In genomic region chr10:63424475-63424814, GRCm38 (mm10) we compare ENCODE assay signal across 10 mouse cellular contexts. TPM values are rescaled to one million over a fixed set of nuclear protein-coding genes. Genes with fewer than 3 reads are reported as not detected.
DNase-seq lines count a peak whose midpoint lies in the region; ATAC-seq lines count a peak whose summit lies in the region.
"Had no signal": no experiment of that assay in that cellular context is flagged by ENCODE, and none has a peak within 500 bp of the region (broad histone marks: within the 10 kb centered on the region; RNA-seq: fewer than 3 reads in every experiment).

No protein-coding gene starts in this region.

- no peak overlapping the region for H3K27ac ChIP-seq in heart, embryonic 10.5 days
- H3K27ac ChIP-seq in neural tube, embryonic 15.5 days (replicated peaks), result no peak overlapping the region
- H3K27ac ChIP-seq in hindbrain, embryonic 14.5 days, result no peak overlapping the region
- H3K27ac ChIP-seq: heart, embryonic 15.5 days; midbrain, embryonic 12.5 days had no signal

- no peak overlapping the region for H3K9ac ChIP-seq in neural tube, embryonic 15.5 days (replicated peaks)
- H3K9ac ChIP-seq in hindbrain, embryonic 14.5 days, result no peak overlapping the region
- H3K9ac ChIP-seq: heart, embryonic 15.5 days; midbrain, embryonic 12.5 days had no signal

- H3K27me3 ChIP-seq in heart, embryonic 10.5 days (ENCODE audit: insufficient read depth, poor library complexity, severe bottlenecking), result no peaks in the 10 kb centered on the region
- H3K27me3 ChIP-seq in neural tube, embryonic 15.5 days (replicated peaks), result no peaks in the 10 kb centered on the region
- no peaks in the 10 kb centered on the region for H3K27me3 ChIP-seq in hindbrain, embryonic 14.5 days (ENCODE audit: control insufficient read depth, insufficient read depth, low read length)
- H3K27me3 ChIP-seq: heart, embryonic 15.5 days; midbrain, embryonic 12.5 days had no signal

- no peaks in the 10 kb centered on the region for H3K4me1 ChIP-seq in heart, embryonic 10.5 days
- peaks cover 6% of the 10 kb centered on the region; the same call in 1 of the 2 replicates for H3K4me1 ChIP-seq in neural tube, embryonic 15.5 days
- H3K4me1 ChIP-seq in hindbrain, embryonic 14.5 days (replicated peaks; ENCODE audit: control insufficient read depth, insufficient read depth, low read length), result no peaks in the 10 kb centered on the region
- H3K4me1 ChIP-seq: midbrain, embryonic 12.5 days had no signal

- no peak overlapping the region for H3K4me2 ChIP-seq in neural tube, embryonic 15.5 days
- no peak overlapping the region for H3K4me2 ChIP-seq in hindbrain, embryonic 14.5 days (replicated peaks)
- H3K4me2 ChIP-seq: heart, embryonic 15.5 days; midbrain, embryonic 12.5 days had no signal

- H3K36me3 ChIP-seq in heart, embryonic 10.5 days, result no peaks in the 10 kb centered on the region
- H3K36me3 ChIP-seq in neural tube, embryonic 15.5 days, result no peaks in the 10 kb centered on the region
- H3K36me3 ChIP-seq in hindbrain, embryonic 14.5 days (replicated peaks; ENCODE audit: control insufficient read depth, insufficient read depth), result no peaks in the 10 kb centered on the region
- H3K36me3 ChIP-seq: heart, embryonic 15.5 days; midbrain, embryonic 12.5 days had no signal

- no peaks in the 10 kb centered on the region for H3K9me3 ChIP-seq in heart, embryonic 10.5 days
- no peaks in the 10 kb centered on the region for H3K9me3 ChIP-seq in neural tube, embryonic 15.5 days (replicated peaks)
- no peaks in the 10 kb centered on the region for H3K9me3 ChIP-seq in hindbrain, embryonic 14.5 days (ENCODE audit: control insufficient read depth, low read length)
- H3K9me3 ChIP-seq: heart, embryonic 15.5 days; midbrain, embryonic 12.5 days had no signal

- no peak for ATAC-seq in neural tube, embryonic 15.5 days (ENCODE audit: low FRiP score)
- ATAC-seq in hindbrain, embryonic 14.5 days (ENCODE audit: low FRiP score), result no peak

- peak; percentile 34 to 61 for DNase-seq in cerebellum, postnatal 25 days
- no peak for DNase-seq in cerebellum, adult 11 months
- DNase-seq in right cerebral cortex, adult 2 months (ENCODE audit: low spot score in 2 of 2), result peak; percentile 19 to 32
- no peak for DNase-seq in right cerebral cortex, postnatal 36 days (ENCODE audit: low spot score in 2 of 2)
- peak; percentile 74 for DNase-seq in heart, embryonic 10.5 days (ENCODE audit: low spot score)
- DNase-seq in lung, postnatal 36 days, result peak; percentile 59
- no peak for DNase-seq in hindbrain, embryonic 14.5 days (ENCODE audit: low spot score)

- no peak overlapping the region for H3K4me3 ChIP-seq in heart, embryonic 10.5 days
- no peak overlapping the region for H3K4me3 ChIP-seq in neural tube, embryonic 15.5 days (replicated peaks)
- H3K4me3 ChIP-seq in hindbrain, embryonic 14.5 days (replicated peaks; ENCODE audit: low read length), result no peak overlapping the region
- H3K4me3 ChIP-seq: heart, embryonic 15.5 days; midbrain, embryonic 12.5 days had no signal

RNA-seq across cellular contexts. Expression of gene Gm7075, which starts 2.9 kb away (rescaled TPM):
- not detected in 2 replicates for polyA plus RNA-seq in heart, embryonic 10.5 days (2016; fragmentation: Nextera tagmentation; extraction: Ambion mirVana)
- polyA plus RNA-seq in neural tube, embryonic 15.5 days (2015; fragmentation: Nextera tagmentation; extraction: Ambion mirVana), result not detected in 2 replicates
- polyA plus RNA-seq in hindbrain, embryonic 14.5 days (2014; fragmentation: Nextera tagmentation; extraction: Ambion mirVana), result not detected in 2 replicates
- polyA plus RNA-seq: heart, embryonic 15.5 days; midbrain, embryonic 12.5 days had no signal

RNA-seq across cellular contexts. Expression of gene Ctnna3, which starts 5.5 kb away (rescaled TPM):
- polyA plus RNA-seq in heart, embryonic 10.5 days (2016; fragmentation: Nextera tagmentation; extraction: Ambion mirVana), result 14.2 and 22.7 TPM in 2 replicates
- polyA plus RNA-seq in neural tube, embryonic 15.5 days (2015; fragmentation: Nextera tagmentation; extraction: Ambion mirVana), result 7.9 and 9.5 TPM in 2 replicates
- polyA plus RNA-seq in hindbrain, embryonic 14.5 days (2014; fragmentation: Nextera tagmentation; extraction: Ambion mirVana), result 2.9 and 4.1 TPM in 2 replicates
- polyA plus RNA-seq: midbrain, embryonic 12.5 days had no signal

RNA-seq across cellular contexts. Expression of gene Dnajc12, which starts 42.2 kb away (rescaled TPM):
- polyA plus RNA-seq in heart, embryonic 10.5 days (2016; fragmentation: Nextera tagmentation; extraction: Ambion mirVana), result 6.7 and 10.8 TPM in 2 replicates
- 25.4 and 27.5 TPM in 2 replicates for polyA plus RNA-seq in neural tube, embryonic 15.5 days (2015; fragmentation: Nextera tagmentation; extraction: Ambion mirVana)
- polyA plus RNA-seq in hindbrain, embryonic 14.5 days (2014; fragmentation: Nextera tagmentation; extraction: Ambion mirVana), result 19.7 and 23.4 TPM in 2 replicates

RNA-seq across cellular contexts. Expression of gene Sirt1, which starts 42.9 kb away (rescaled TPM):
- 2.4 and 5.2 TPM in 2 replicates for polyA plus RNA-seq in heart, embryonic 10.5 days (2016; fragmentation: Nextera tagmentation; extraction: Ambion mirVana)
- polyA plus RNA-seq in neural tube, embryonic 15.5 days (2015; fragmentation: Nextera tagmentation; extraction: Ambion mirVana), result 4.4 and 4.7 TPM in 2 replicates
- polyA plus RNA-seq in hindbrain, embryonic 14.5 days (2014; fragmentation: Nextera tagmentation; extraction: Ambion mirVana), result 5.7 and 6.8 TPM in 2 replicates

Comparison
In these comparisons a context has a peak if more than half of its experiments do, and no peak if none do; other contexts are left out.
1. DNase-seq: peak in cerebellum, postnatal 25 days (2 of 2), right cerebral cortex, adult 2 months (2 of 2), heart, embryonic 10.5 days (single experiment) and lung, postnatal 36 days (single experiment); none in cerebellum, adult 11 months (single experiment), right cerebral cortex, postnatal 36 days (0 of 2) and hindbrain, embryonic 14.5 days (single experiment).